Mouse (Mus musculus) macrophage (primary cell): ENCODE measurements around the gene Gas1. TPM values are rescaled to one million over a fixed set of nuclear protein-coding genes. Genes with fewer than 3 reads are reported as not detected.
A peak's percentile ranks its signal among the peaks of the same experiment; 100 is the strongest.

Experiments
- H3K27ac ChIP-seq: fragments of 350-480 bp; formaldehyde crosslinking; 2 replicates; pipeline ENCODE4 v1.9.0; 2021
- H3K36me3 ChIP-seq: fragments of 350-480 bp; formaldehyde crosslinking; 2 replicates; pipeline ENCODE4 v1.9.0; 2021; ENCODE audit errors: inconsistent target
- H3K4me3 ChIP-seq: fragments of 350-480 bp; formaldehyde crosslinking; 2 replicates; pipeline ENCODE4 v1.9.0; 2021; ENCODE audit errors: inconsistent target
- H3K79me2 ChIP-seq: fragments of 350-480 bp; formaldehyde crosslinking; 2 replicates; pipeline ENCODE4 v1.9.0; 2021; ENCODE audit errors: inconsistent target
- WGBS: methylation state at CpG from one replicate; pipeline ENCODE4 v1.1.7; 2026; ENCODE audit warnings: inconsistent platforms; ENCODE audit not compliant: missing documents; 5-methylcytosine and 5-hydroxymethylcytosine counted together
- polyA plus RNA-seq: library from polyadenylated mRNA; stranded (reverse); fragments of 250-400 nt; gene quantifications from 3 replicates; pipeline ENCODE4 v1.2.4, GENCODE M21; 2018; ENCODE audit warnings: inconsistent platforms

Gene Gas1
- polyA plus RNA-seq, 1 experiment from 2014 or later = 0.04 TPM

GRCm38 (mm10) chr13:60178416-60178815 lies 1.3 kb upstream of the Gas1 start:
- Histone ChIP-seq H3K4me3 (peak overlapping the region; percentile 4; the same call in 1 of the 2 replicates), H3K27ac (no peak overlapping the region), H3K36me3 (no peaks in the 10 kb centered on the region), H3K79me2 (no peaks in the 10 kb centered on the region)
- 5% methylated on average over 15 of the region's 15 CpGs for WGBS

GRCm38 (mm10) chr13:60177797-60178110 lies 589 bp upstream of the Gas1 start:
- no peak overlapping the region for H3K27ac ChIP-seq

GRCm38 (mm10) chr13:60176776-60177105 lies 424 bp downstream of the Gas1 start:
- under 1% methylated on average over 33 of the region's 53 CpGs for WGBS
- H3K27ac ChIP-seq = no peak overlapping the region
- no peak overlapping the region for H3K4me3 ChIP-seq
- H3K79me2 ChIP-seq = no peaks in the 10 kb centered on the region
- no peaks in the 10 kb centered on the region for H3K36me3 ChIP-seq

More at GRCm38 (mm10) chr13:60177797-60178110, 589 bp upstream of the Gas1 start:
- Histone ChIP-seq H3K4me3 (no peak overlapping the region), H3K36me3 (no peaks in the 10 kb centered on the region), H3K79me2 (no peaks in the 10 kb centered on the region)
- WGBS = 3% methylated on average over 9 of the region's 13 CpGs

- under 1% methylated on average over 62 of the region's 82 CpGs for WGBS
- no peaks in the 10 kb centered on the region for H3K79me2 ChIP-seq
- H3K4me3 ChIP-seq = no peak overlapping the region
- no peak overlapping the region for H3K27ac ChIP-seq
- no peaks in the 10 kb centered on the region for H3K36me3 ChIP-seq
Measured at GRCm38 (mm10) chr13:60176136-60176775, 909 bp downstream of the Gas1 start.

- Histone ChIP-seq H3K36me3 (no peaks in the 10 kb centered on the region), H3K27ac (no peak overlapping the region), H3K4me3 (no peak overlapping the region), H3K79me2 (no peaks in the 10 kb centered on the region)
- 2% methylated on average over 58 of the region's 59 CpGs for WGBS
Measured at GRCm38 (mm10) chr13:60175490-60176135, 1.6 kb downstream of the Gas1 start.

- Histone ChIP-seq H3K79me2 (no peaks in the 10 kb centered on the region), H3K4me3 (no peak overlapping the region), H3K27ac (no peak overlapping the region), H3K36me3 (no peaks in the 10 kb centered on the region)
- WGBS = 8% methylated on average over 7 of the region's 7 CpGs
Measured at GRCm38 (mm10) chr13:60174953-60175352, 2.2 kb downstream of the Gas1 start.

GRCm38 (mm10) chr13:60173591-60174524 lies 3.3 kb downstream of the Gas1 start:
- 69% methylated on average over 12 of the region's 12 CpGs for WGBS
- no peak overlapping the region for H3K4me3 ChIP-seq
- no peak overlapping the region for H3K27ac ChIP-seq
- H3K79me2 ChIP-seq = no peaks in the 10 kb centered on the region
- no peaks in the 10 kb centered on the region for H3K36me3 ChIP-seq

- H3K79me2 ChIP-seq = no peaks in the 10 kb centered on the region
- WGBS = 26% methylated on average over 3 of the region's 3 CpGs
- H3K4me3 ChIP-seq = no peak overlapping the region
- no peaks in the 10 kb centered on the region for H3K36me3 ChIP-seq
- H3K27ac ChIP-seq = no peak overlapping the region
Measured at GRCm38 (mm10) chr13:60173186-60173585, 4.0 kb downstream of the Gas1 start.

GRCm38 (mm10) chr13:60172366-60173017 lies 4.7 kb downstream of the Gas1 start:
- H3K27ac ChIP-seq = no peak overlapping the region
- no peak overlapping the region for H3K4me3 ChIP-seq
- 50% methylated on average over 7 of the region's 7 CpGs for WGBS
- no peaks in the 10 kb centered on the region for H3K79me2 ChIP-seq
- H3K36me3 ChIP-seq = no peaks in the 10 kb centered on the region

GRCm38 (mm10) chr13:60171781-60172180 lies 5.4 kb downstream of the Gas1 start:
- no peaks in the 10 kb centered on the region for H3K79me2 ChIP-seq
- H3K4me3 ChIP-seq = no peak overlapping the region
- WGBS = 85% methylated on average over 8 of the region's 8 CpGs
- H3K27ac ChIP-seq = no peak overlapping the region
- H3K36me3 ChIP-seq = no peaks in the 10 kb centered on the region

GRCm38 (mm10) chr13:60170898-60171715 lies 6.1 kb downstream of the Gas1 start:
- no peak overlapping the region for H3K27ac ChIP-seq
- H3K4me3 ChIP-seq = no peak overlapping the region
- no peaks in the 10 kb centered on the region for H3K79me2 ChIP-seq
- H3K36me3 ChIP-seq = no peaks in the 10 kb centered on the region
- WGBS = 80% methylated on average over 21 of the region's 21 CpGs

- Histone ChIP-seq H3K27ac (no peak overlapping the region), H3K4me3 (no peak overlapping the region), H3K79me2 (no peaks in the 10 kb centered on the region), H3K36me3 (no peaks in the 10 kb centered on the region)
- 92% methylated on average over 2 of the region's 2 CpGs for WGBS
Measured at GRCm38 (mm10) chr13:60169026-60169425, 8.1 kb downstream of the Gas1 start.

GRCm38 (mm10) chr13:60156294-60157126 lies 20.7 kb downstream of the Gas1 start:
- H3K4me3 ChIP-seq = no peak overlapping the region
- WGBS = 61% methylated on average over 19 of the region's 19 CpGs
- no peaks in the 10 kb centered on the region for H3K36me3 ChIP-seq

More at GRCm38 (mm10) chr13:60156294-60157126, 20.7 kb downstream of the Gas1 start:
- Histone ChIP-seq H3K79me2 (no peaks in the 10 kb centered on the region), H3K27ac (no peak overlapping the region)
